Mouse (Mus musculus): ENCODE results near the gene Fscn2. TPM values are rescaled to one million over a fixed set of nuclear protein-coding genes. Genes with fewer than 3 reads are reported as not detected.

The Fscn2 gene
- total and polyA plus RNA-seq, 3 experiments: not detected

DNA sequence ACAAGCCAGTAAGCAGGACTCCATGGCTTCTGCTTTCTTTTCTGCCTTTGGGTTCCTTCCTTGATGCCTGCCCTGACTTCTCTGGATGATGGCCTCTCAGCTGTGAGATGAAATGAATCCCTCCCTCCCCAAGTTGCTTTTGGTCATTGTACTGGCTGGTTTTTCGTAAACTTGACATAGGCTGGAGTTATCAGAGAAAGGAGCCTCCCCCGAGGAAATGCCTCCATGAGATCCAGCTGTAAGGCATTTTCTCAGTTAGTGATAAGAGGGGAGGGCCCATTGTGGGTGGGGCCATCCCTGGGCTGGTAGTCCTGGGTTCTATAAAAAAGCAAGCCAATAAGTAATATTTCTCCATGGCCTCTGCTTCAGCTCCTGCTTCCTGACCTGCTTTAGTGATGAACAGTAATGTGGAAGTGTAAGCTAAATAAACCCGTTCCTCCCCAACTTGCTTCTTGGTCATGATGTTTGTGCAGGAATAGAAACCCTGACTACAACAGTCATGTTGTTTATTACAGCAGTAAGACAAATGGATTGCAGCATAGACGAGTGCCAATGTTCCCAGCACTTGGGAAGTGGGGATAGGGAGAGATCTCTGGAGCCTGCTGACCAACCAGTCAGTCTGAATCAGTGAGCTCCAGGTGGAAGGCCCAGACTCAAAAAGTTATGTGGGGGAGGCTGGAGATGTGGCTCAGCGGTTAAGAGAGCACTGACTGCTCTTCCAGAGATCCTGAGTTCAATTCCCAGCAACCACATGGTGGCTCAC lies 5.9 kb upstream of the Fscn2 start:
- no peaks in the 10 kb centered on the region for H3K79me2 ChIP-seq (replicated peaks; ENCODE audit: control insufficient read depth, extremely low read depth, insufficient read depth, poor library complexity, severe bottlenecking)
- H3K4me2 ChIP-seq (ENCODE audit: insufficient read depth, low read depth, poor library complexity, severe bottlenecking): no peak overlapping the region
- dilution Hi-C loops (cut with MboI; ENCODE audit: extremely low pct_ligation_motif_present, extremely low pct_unique_long_range_greater_than_20kb, low sequenced_read_pairs) (no loop called here), in situ Hi-C loops (cut with MboI; ENCODE audit: low pct_ligation_motif_present, low pct_unique_long_range_greater_than_20kb, low sequenced_read_pairs) (no loop called here)
- H3K4me1 ChIP-seq (ENCODE audit: control insufficient read depth in 1 of 2, insufficient read depth in 2 of 2): peaks cover 10 to 47% of the 10 kb centered on the region in 2 experiments
- TF ChIP-seq CHD2 (IDR thresholded peaks at IDR 0.05; ENCODE audit: low read length) (no peak), JUN (IDR thresholded peaks at IDR 0.05; ENCODE audit: insufficient read depth, low read depth, low read length) (no peak), MXI1 (IDR thresholded peaks at IDR 0.05; ENCODE audit: low read depth, low read length) (no peak), ZC3H11A (IDR thresholded peaks at IDR 0.05; ENCODE audit: low read depth, low read length) (no peak), ZKSCAN1 (IDR thresholded peaks at IDR 0.05; ENCODE audit: borderline replicate concordance, low read depth, low read length) (no peak), TBP (conservative IDR thresholded peaks at IDR 0.05; ENCODE audit: low read depth, low read length) (no peak), SIN3A (IDR thresholded peaks at IDR 0.05; ENCODE audit: low read length) (no peak), SMC3 (IDR thresholded peaks at IDR 0.05; ENCODE audit: low read depth, low read length) (no peak), PAX5 (IDR thresholded peaks at IDR 0.05; ENCODE audit: low read length) (no peak), IRF4 (IDR thresholded peaks at IDR 0.05; ENCODE audit: low read depth, low read length) (no peak), JUND (conservative IDR thresholded peaks at IDR 0.05; ENCODE audit: low read depth, low read length) (no peak), USF2 (conservative IDR thresholded peaks at IDR 0.05; ENCODE audit: low read depth, low read length) (no peak), EP300 (IDR thresholded peaks at IDR 0.05; ENCODE audit: low read length) (no peak), GABPA (IDR thresholded peaks at IDR 0.05; ENCODE audit: insufficient replicate concordance, low read depth, low read length) (no peak)
- H3K36me3 ChIP-seq (replicated peaks in 1 of 2; ENCODE audit: control insufficient read depth in 1 of 2, insufficient read depth in 1 of 2, low read length in 1 of 2): no peaks in the 10 kb centered on the region
- no peak overlapping the region for H3K27ac ChIP-seq (ENCODE audit: insufficient read depth, low read depth)
- no peak overlapping the region for H3K4me3 ChIP-seq (replicated peaks in 1 of 3; ENCODE audit: low read depth in 2 of 3, low read length in 2 of 3, poor library complexity in 1 of 3)
- DNase-seq (ENCODE audit: extremely low read depth): no peak
- no peaks in the 10 kb centered on the region for H3K9me3 ChIP-seq (replicated peaks; ENCODE audit: low read length)
- H3K9ac ChIP-seq (ENCODE audit: insufficient read depth, low read depth): no peak overlapping the region
- H3K27me3 ChIP-seq (replicated peaks): peaks cover 1% of the 10 kb centered on the region

DNA sequence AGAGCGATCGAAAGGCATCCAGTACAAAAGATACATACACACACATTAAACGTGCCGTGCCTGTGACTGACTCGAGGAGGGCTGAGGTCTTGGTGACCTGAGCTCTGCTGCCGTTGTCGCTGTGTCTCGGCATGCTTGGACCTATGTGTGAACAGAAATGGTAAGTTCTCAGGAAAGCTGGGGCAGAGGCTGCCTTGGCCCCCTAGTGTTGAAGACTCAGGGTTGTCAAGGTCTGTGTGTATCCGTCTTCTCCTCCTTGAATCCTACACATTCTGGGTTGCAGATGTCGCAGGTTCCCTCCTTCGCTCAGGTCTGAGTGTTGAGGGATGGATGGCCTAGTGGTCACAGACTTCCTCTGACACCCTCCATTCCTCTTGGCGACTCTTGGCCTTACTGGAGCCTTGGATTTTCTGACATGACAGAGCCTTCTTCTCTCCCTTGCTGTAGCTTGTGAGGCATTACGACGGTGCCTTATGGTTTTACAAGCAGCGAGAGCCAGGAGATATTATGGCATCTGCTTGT lies 5.0 kb upstream of the Fscn2 start:
- Histone ChIP-seq H3K36me3 (replicated peaks in 1 of 2; ENCODE audit: control insufficient read depth in 1 of 2, insufficient read depth in 1 of 2, low read length in 1 of 2) (no peaks in the 10 kb centered on the region), H3K4me1 (ENCODE audit: control insufficient read depth in 1 of 2, insufficient read depth in 2 of 2) (peaks cover 6 to 37% of the 10 kb centered on the region in 2 experiments), H3K9ac (ENCODE audit: insufficient read depth, low read depth) (no peak overlapping the region), H3K4me2 (ENCODE audit: insufficient read depth, low read depth, poor library complexity, severe bottlenecking) (no peak overlapping the region), H3K9me3 (replicated peaks; ENCODE audit: low read length) (no peaks in the 10 kb centered on the region), H3K4me3 (replicated peaks in 1 of 3; ENCODE audit: low read depth in 2 of 3, low read length in 2 of 3, poor library complexity in 1 of 3) (no peak overlapping the region), H3K79me2 (replicated peaks; ENCODE audit: control insufficient read depth, extremely low read depth, insufficient read depth, poor library complexity, severe bottlenecking) (no peaks in the 10 kb centered on the region), H3K27ac (ENCODE audit: insufficient read depth, low read depth) (no peak overlapping the region), H3K27me3 (replicated peaks) (peaks cover 6% of the 10 kb centered on the region)
- DNase-seq (ENCODE audit: extremely low read depth): no peak
- dilution Hi-C loops (cut with MboI; ENCODE audit: extremely low pct_ligation_motif_present, extremely low pct_unique_long_range_greater_than_20kb, low sequenced_read_pairs): no loop called here
- peak; percentile 18 to 50; a peak in 2 of 4 replicates for TF ChIP-seq CTCF (conservative IDR thresholded peaks at IDR 0.05 in 1 of 2, IDR thresholded peaks at IDR 0.05 in 1 of 2; ENCODE audit: low read depth in 2 of 2, low read length in 2 of 2)
- no peak for TF ChIP-seq MAZ (IDR thresholded peaks at IDR 0.05; ENCODE audit: low read depth, low read length)
- in situ Hi-C loops (cut with MboI; ENCODE audit: low pct_ligation_motif_present, low pct_unique_long_range_greater_than_20kb, low sequenced_read_pairs): no loop called here
